Mouse (Mus musculus): ENCODE measurements around the gene Aldh3a1.

DNA sequence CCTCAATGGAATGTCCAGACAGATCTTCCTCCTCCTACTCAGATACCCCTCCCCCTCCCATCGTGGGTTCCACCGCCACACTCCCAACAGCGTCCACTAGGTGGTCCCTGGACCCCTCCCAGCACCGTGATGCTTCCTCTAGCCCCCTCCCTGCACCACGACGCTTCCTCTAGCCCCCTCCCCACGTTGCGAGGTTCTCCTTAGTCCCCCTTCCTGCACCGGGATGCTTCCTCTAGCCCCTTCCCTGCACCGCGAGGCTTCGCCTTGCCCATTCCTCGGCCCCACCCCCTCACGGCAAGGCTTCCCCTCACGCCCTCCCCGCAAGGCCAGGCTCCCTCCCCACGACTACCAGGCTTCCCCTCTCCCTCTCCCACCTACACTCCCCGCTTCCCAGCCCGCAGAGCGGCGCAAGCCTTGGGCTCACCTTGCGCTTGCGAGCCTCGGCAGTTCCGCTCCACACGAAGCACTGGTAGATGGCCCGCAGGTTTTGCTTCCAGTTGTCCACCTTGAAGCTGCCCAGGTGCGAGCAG, 33.0 kb upstream of the Aldh3a1 start:
- TF ChIP-seq POLR2A (IDR thresholded peaks at IDR 0.05; ENCODE audit: extremely low read depth, insufficient read depth, low read length) (no peak), CTCF (IDR thresholded peaks at IDR 0.05; ENCODE audit: extremely low read depth, insufficient read depth, low read length) (peak; percentile 38; the same call in 1 of the 2 replicates)
